Mouse (Mus musculus) midbrain, embryonic 15.5 days (tissue): ENCODE data around the gene Lrrc15. TPM values are rescaled to one million over a fixed set of nuclear protein-coding genes. Genes with fewer than 3 reads are reported as not detected.
A peak's percentile ranks its signal among the peaks of the same experiment; 100 is the strongest.

Experiments
- ATAC-seq: fragments of 200-750 bp; cut with Nextera tagmentation; replicated peaks from 2 replicates; pipeline ENCODE4 v1.8.0; 2017; ENCODE audit warnings: moderate TSS enrichment
- H3K27ac ChIP-seq: fragments of 300-500 bp; sonication (generic); 2 replicates; pipeline ENCODE4 v1.5.1; 2015; ENCODE audit warnings: mild to moderate bottlenecking, inconsistent platforms
- H3K27me3 ChIP-seq: fragments of 300-500 bp; sonication (generic); replicated peaks from 2 replicates; pipeline ENCODE4 v1.6.1; 2015; ENCODE audit warnings: inconsistent platforms
- H3K36me3 ChIP-seq: fragments of 300-500 bp; sonication (generic); replicated peaks from 2 replicates; pipeline ENCODE4 v1.6.1; 2015; ENCODE audit warnings: inconsistent platforms
- H3K4me1 ChIP-seq: fragments of 300-500 bp; sonication (generic); 2 replicates; pipeline ENCODE4 v1.6.1; 2015; ENCODE audit warnings: inconsistent platforms
- H3K4me2 ChIP-seq: fragments of 300-500 bp; sonication (generic); 2 replicates; pipeline ENCODE4 v1.6.1; 2015; ENCODE audit warnings: inconsistent platforms, mild to moderate bottlenecking, moderate library complexity
- H3K4me3 ChIP-seq: fragments of 300-500 bp; sonication (generic); 2 replicates; pipeline ENCODE4 v1.5.1; 2015; ENCODE audit warnings: mild to moderate bottlenecking, inconsistent platforms
- H3K9ac ChIP-seq: fragments of 300-500 bp; sonication (generic); 2 replicates; pipeline ENCODE4 v1.6.1; 2015; ENCODE audit warnings: mild to moderate bottlenecking, inconsistent platforms
- H3K9me3 ChIP-seq: fragments of 300-500 bp; sonication (generic); 2 replicates; pipeline ENCODE4 v1.6.1; 2016; ENCODE audit warnings: inconsistent platforms
- WGBS: fragments of 180-500 bp; shearing (Covaris S2); methylation state at CpG from one replicate; pipeline ENCODE4 v1.1.7; 2015; ENCODE audit warnings: mixed read lengths; 5-methylcytosine and 5-hydroxymethylcytosine counted together
- polyA plus RNA-seq: library from polyadenylated mRNA; unstranded; fragments of >200 nt; fragmentation: Nextera tagmentation; extraction: Ambion mirVana; gene quantifications from 2 replicates; pipeline ENCODE4 v1.2.1, GENCODE M21; 2015

Gene Lrrc15
- polyA plus RNA-seq, 1 experiment from 2014 or later, result 0.22 TPM

DNA sequence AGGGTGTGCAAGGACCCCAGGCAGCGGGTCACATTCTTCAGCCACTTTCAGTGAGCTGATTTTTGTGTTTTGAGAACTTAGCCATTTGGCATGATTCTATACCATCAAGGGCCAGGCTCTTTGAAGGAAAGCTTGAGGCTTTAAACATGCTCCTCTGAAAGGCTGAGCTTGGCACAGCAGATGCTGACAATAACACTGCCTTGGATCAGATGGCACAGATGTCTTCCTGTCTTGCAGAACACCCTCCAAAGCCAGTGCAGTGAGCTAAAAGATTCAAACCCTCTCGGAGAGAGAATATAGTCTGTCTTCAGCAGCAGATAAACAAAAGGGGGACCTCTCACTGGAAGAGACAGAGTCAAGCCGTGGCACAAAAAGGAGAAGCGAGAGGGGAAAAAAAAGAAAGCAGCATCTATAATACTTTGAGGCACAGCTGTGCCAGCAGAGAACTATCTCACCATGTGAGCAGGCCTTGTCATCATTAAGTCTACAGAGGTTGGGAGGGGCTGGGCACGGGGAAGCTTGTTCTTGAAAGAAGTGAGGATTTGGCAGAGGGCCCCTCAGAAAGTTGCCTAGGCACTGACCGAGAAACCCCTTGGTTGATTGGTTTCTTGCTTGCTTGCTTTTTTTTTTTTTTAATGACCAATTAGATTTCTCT, 11.0 kb downstream of the Lrrc15 start:
- 55% methylated on average over 6 of the region's 6 CpGs for WGBS
- no peaks in the 10 kb centered on the region for H3K27me3 ChIP-seq
- H3K36me3 ChIP-seq, result no peaks in the 10 kb centered on the region
- no peak overlapping the region for H3K27ac ChIP-seq
- H3K9ac ChIP-seq, result no peak overlapping the region
- no peak for ATAC-seq
- no peak overlapping the region for H3K4me2 ChIP-seq
- H3K4me3 ChIP-seq, result no peak overlapping the region
- no peaks in the 10 kb centered on the region for H3K9me3 ChIP-seq
- H3K4me1 ChIP-seq, result no peaks in the 10 kb centered on the region

DNA sequence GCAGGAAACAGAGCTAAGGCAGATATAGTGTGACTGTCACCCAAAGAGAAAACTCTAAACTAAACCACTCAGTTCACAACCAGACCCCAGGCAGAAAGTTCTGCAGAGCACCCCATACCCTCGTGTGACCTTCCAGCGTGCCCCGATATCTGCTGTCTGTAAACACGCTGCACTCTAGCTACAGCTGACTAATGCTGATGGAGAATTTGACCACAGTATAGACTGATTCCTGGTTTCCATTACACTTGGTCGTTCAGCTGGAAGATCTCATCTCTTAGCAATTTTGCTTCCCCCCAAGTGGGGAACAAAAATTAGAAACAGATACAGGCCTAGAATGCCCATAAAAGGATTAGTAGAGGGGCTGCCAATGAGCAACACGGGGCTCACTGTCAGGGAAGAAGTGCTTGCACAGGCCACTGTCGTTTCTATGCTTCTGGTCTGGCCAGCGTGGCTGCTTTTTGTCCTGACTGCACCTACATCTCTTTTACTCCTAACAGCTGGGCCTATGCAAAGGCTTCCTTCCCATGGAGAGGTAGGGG, 11.8 kb downstream of the Lrrc15 start:
- Histone ChIP-seq H3K36me3 (no peaks in the 10 kb centered on the region), H3K4me1 (no peaks in the 10 kb centered on the region), H3K27ac (no peak overlapping the region), H3K27me3 (no peaks in the 10 kb centered on the region), H3K9me3 (no peaks in the 10 kb centered on the region), H3K4me2 (no peak overlapping the region), H3K9ac (no peak overlapping the region), H3K4me3 (no peak overlapping the region)
- 67% methylated on average over 8 of the region's 8 CpGs for WGBS
- no peak for ATAC-seq

- H3K4me3 ChIP-seq, result no peak within 1 kb of the TSS
- no peaks in the 10 kb centered on the region for H3K36me3 ChIP-seq
- no peaks in the 10 kb centered on the region for H3K27me3 ChIP-seq
- no peaks in the 10 kb centered on the region for H3K9me3 ChIP-seq
- WGBS, result 74% methylated on average over 5 of the region's 5 CpGs
- no peak within 1 kb of the TSS for H3K4me2 ChIP-seq
- no peak within 1 kb of the TSS for H3K9ac ChIP-seq
- no peak for ATAC-seq
- H3K4me1 ChIP-seq, result no peaks in the 10 kb centered on the region
- H3K27ac ChIP-seq, result no peak within 1 kb of the TSS
Observed at GRCm38 (mm10) chr16:30267359-30267758, 15.7 kb downstream of the Lrrc15 start, which contains the start of gene Cpn2. Gene Cpn2, minus strand, starts transcription at chr16:30267499.

DNA sequence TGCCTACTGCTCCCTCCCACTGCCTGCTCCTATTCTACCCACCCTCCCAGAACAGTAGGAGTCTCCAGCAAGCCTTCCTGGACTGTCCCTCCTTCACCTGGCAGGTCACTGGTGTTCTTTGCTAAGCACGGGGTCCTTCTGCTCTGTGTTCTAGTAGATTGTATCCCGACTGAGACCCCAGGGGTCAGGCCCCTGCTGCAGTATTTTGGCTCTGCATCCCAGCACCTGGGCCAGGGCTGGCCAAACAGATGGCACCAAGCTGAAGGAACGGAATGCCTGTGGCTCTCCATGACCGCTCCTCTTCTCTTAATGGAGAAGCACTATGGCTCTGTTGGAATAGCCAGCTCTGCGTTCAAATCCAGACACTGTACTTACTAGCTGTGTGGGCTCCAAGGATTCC, 16.5 kb downstream of the Lrrc15 start:
- no peaks in the 10 kb centered on the region for H3K9me3 ChIP-seq
- H3K4me2 ChIP-seq, result no peak overlapping the region
- H3K27me3 ChIP-seq, result no peaks in the 10 kb centered on the region
- no peak for ATAC-seq
- no peak overlapping the region for H3K9ac ChIP-seq
- no peak overlapping the region for H3K27ac ChIP-seq
- no peak overlapping the region for H3K4me3 ChIP-seq
- H3K4me1 ChIP-seq, result no peaks in the 10 kb centered on the region
- no peaks in the 10 kb centered on the region for H3K36me3 ChIP-seq
- WGBS, result 88% methylated on average over 5 of the region's 5 CpGs

DNA sequence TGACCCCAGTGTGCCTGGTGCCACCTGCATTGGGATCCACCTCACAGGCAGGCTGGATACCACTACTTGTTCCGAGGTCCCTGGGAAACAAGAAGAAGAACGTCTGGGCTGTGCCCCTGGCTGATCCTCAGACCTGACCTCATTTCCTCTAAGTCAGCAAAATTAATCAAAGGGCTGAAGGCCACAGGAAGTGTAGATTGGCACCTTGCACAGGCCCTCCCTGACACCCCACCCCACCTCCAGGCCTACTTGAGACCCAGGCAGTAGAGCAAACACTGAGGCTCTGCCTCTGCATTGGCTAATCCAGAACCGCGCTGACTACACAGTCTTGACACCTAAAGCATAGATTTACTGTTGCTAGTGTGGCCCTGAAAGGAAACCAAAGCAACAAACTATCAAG, 17.4 kb downstream of the Lrrc15 start:
- H3K27ac ChIP-seq, result no peak overlapping the region
- no peaks in the 10 kb centered on the region for H3K36me3 ChIP-seq
- H3K4me3 ChIP-seq, result no peak overlapping the region
- H3K9me3 ChIP-seq, result no peaks in the 10 kb centered on the region
- no peaks in the 10 kb centered on the region for H3K27me3 ChIP-seq
- WGBS, result 82% methylated on average over 4 of the region's 4 CpGs
- no peak overlapping the region for H3K9ac ChIP-seq
- no peak for ATAC-seq
- H3K4me2 ChIP-seq, result no peak overlapping the region
- no peaks in the 10 kb centered on the region for H3K4me1 ChIP-seq

DNA sequence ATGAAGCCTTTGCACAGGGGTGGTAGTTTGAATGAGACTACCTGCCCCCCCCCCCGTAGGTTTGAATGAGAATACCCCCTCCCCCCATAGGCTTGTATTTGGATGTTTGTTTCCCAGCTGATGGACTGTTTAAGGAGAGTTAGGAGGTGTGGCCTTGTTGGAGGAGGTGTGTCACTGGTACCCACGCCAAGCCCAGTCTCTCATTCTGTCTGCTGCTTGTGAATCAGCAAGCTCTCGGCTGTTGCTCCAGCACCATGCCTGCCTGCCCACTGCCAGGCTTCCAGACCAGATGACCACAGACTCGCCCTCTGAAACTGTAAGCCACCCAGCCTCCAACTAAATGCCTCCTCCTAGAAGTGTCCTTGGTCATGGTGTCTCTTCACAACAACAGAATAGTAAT, 19.9 kb downstream of the Lrrc15 start:
- 67% methylated on average over 4 of the region's 4 CpGs for WGBS
- H3K4me1 ChIP-seq, result no peaks in the 10 kb centered on the region
- no peak for ATAC-seq

GRCm38 (mm10) chr16:30262664-30263063, 20.4 kb downstream of the Lrrc15 start:
- peak; percentile 48; the same call in 1 of the 2 replicates for ATAC-seq
- no peak overlapping the region for H3K4me2 ChIP-seq
- no peaks in the 10 kb centered on the region for H3K27me3 ChIP-seq
- no peak overlapping the region for H3K27ac ChIP-seq
- H3K36me3 ChIP-seq, result no peaks in the 10 kb centered on the region
- H3K9ac ChIP-seq, result no peak overlapping the region
- no peak overlapping the region for H3K4me3 ChIP-seq
- H3K9me3 ChIP-seq, result no peaks in the 10 kb centered on the region
- 3% methylated on average over 2 of the region's 2 CpGs for WGBS
- H3K4me1 ChIP-seq, result no peaks in the 10 kb centered on the region

More for the DNA sequence above, 19.9 kb downstream of the Lrrc15 start:
- no peaks in the 10 kb centered on the region for H3K9me3 ChIP-seq
- no peaks in the 10 kb centered on the region for H3K27me3 ChIP-seq
- no peak overlapping the region for H3K9ac ChIP-seq
- H3K4me3 ChIP-seq, result no peak overlapping the region
- H3K27ac ChIP-seq, result no peak overlapping the region
- H3K4me2 ChIP-seq, result no peak overlapping the region
- H3K36me3 ChIP-seq, result no peaks in the 10 kb centered on the region

DNA sequence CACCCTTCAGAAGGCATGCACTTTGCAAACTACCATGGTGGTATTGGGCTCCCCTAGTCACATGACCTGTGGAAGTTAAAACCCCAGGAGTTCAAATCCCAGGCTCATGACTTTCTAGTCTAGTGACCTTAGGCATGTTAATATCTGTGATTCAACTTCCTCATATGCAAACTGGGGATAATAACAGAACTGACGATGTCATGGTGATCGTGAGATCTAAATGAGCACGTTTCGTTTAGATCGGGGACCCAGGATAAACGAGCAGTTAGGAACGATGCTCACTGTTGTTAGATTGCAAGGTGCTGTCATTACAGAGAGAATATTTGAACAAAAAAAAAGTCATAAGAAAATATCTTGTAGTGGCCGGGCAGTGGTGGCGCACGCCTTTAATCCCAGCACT, 20.9 kb downstream of the Lrrc15 start:
- H3K27me3 ChIP-seq, result no peaks in the 10 kb centered on the region
- no peak overlapping the region for H3K4me3 ChIP-seq
- no peak overlapping the region for H3K9ac ChIP-seq
- no peaks in the 10 kb centered on the region for H3K9me3 ChIP-seq
- H3K4me2 ChIP-seq, result no peak overlapping the region
- WGBS, result 90% methylated on average over 10 of the region's 10 CpGs
- no peak overlapping the region for H3K27ac ChIP-seq
- no peaks in the 10 kb centered on the region for H3K4me1 ChIP-seq
- H3K36me3 ChIP-seq, result no peaks in the 10 kb centered on the region
- ATAC-seq, result no peak

DNA sequence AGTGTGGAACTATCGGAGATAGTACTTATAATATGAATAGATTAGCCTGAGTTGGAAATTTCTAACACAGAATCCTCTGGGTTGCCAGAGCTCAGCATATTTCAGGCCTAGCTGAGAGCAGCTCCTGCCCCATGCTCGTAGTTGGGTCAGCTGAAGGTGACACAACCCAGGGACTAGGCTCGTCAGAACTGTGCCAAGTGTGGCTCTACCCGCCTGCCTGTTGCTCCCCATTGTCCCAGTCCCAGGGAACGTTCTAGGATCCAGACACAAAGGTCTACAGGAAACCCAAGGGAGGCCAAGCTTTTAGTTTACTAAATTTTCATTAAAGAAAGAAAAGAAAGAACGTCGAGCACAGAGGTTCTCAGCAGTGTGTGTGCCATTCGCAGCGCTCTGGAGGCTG, 21.7 kb downstream of the Lrrc15 start:
- no peak overlapping the region for H3K4me2 ChIP-seq
- WGBS, result 87% methylated on average over 9 of the region's 9 CpGs

DNA sequence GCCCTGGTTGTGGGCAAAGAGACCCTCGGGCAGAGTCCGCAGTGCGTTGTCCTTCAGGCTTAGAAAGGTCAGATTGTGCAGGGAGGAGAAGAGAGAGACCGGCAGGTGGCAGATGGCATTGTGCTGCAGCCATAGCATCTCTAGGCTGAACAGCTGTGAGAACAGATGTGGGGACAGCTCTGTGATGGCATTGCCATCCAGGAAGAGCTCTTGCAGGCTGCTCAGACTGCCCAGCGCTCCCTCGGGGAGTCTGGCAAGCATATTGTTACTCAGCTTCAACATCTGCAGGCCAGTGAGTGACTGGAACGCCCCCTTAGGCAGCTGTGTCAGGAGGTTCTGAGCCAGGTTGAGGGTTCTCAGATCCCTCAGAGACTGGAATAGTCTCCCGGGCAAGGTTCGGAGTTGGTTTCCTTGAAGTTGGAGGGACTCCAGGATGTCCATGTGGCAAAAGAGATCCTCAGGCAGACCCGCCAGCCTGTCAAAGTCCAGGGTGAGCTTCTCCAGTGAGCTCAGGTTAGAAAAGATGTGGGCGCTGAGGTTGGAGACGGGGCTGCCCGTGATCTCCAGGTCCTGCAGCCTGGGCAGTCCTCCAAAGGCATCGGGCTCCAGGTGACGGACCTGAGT, 22.9 kb downstream of the Lrrc15 start:
- 89% methylated on average over 15 of the region's 15 CpGs for WGBS
- Histone ChIP-seq H3K36me3 (no peaks in the 10 kb centered on the region), H3K4me2 (no peak overlapping the region), H3K4me1 (no peaks in the 10 kb centered on the region), H3K9me3 (no peaks in the 10 kb centered on the region), H3K27me3 (no peaks in the 10 kb centered on the region), H3K9ac (no peak overlapping the region), H3K27ac (no peak overlapping the region), H3K4me3 (no peak overlapping the region)
- ATAC-seq, result no peak

More for the DNA sequence above, 21.7 kb downstream of the Lrrc15 start:
- Histone ChIP-seq H3K4me1 (no peaks in the 10 kb centered on the region), H3K36me3 (no peaks in the 10 kb centered on the region), H3K4me3 (no peak overlapping the region), H3K9me3 (no peaks in the 10 kb centered on the region), H3K27me3 (no peaks in the 10 kb centered on the region), H3K27ac (no peak overlapping the region), H3K9ac (no peak overlapping the region)
- ATAC-seq, result no peak

DNA sequence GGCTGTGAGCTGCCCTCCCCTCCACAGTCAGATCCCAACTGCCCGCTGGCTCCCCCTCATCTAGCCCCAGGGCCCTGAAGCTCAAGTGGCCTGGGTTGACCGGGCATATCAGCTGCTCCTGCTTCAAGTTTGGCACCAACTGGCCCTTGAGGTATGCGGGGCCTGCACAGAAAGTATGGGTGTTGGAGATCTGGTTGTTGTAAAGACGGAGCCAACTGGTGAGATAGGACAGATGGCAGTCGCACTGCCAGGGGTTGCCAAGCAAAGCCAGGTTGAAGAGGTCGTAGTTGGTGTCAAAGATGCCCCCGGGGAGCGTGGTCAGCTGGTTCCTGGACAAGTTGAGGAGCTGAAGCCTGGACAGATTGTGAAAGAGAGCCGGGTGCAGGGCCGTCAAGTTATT, 23.6 kb downstream of the Lrrc15 start:
- H3K4me2 ChIP-seq, result no peak overlapping the region
- ATAC-seq, result no peak
- H3K9ac ChIP-seq, result no peak overlapping the region
- no peak overlapping the region for H3K27ac ChIP-seq
- no peaks in the 10 kb centered on the region for H3K36me3 ChIP-seq
- H3K4me3 ChIP-seq, result no peak overlapping the region
- H3K4me1 ChIP-seq, result no peaks in the 10 kb centered on the region
- H3K27me3 ChIP-seq, result no peaks in the 10 kb centered on the region
- 84% methylated on average over 10 of the region's 10 CpGs for WGBS
- no peaks in the 10 kb centered on the region for H3K9me3 ChIP-seq

GRCm38 (mm10) chr16:30258441-30258840, 24.6 kb downstream of the Lrrc15 start:
- no peak overlapping the region for H3K9ac ChIP-seq
- H3K27ac ChIP-seq, result no peak overlapping the region
- 92% methylated on average over 7 of the region's 7 CpGs for WGBS
- H3K4me2 ChIP-seq, result no peak overlapping the region
- no peak for ATAC-seq
- no peaks in the 10 kb centered on the region for H3K27me3 ChIP-seq
- H3K36me3 ChIP-seq, result no peaks in the 10 kb centered on the region
- H3K4me1 ChIP-seq, result no peaks in the 10 kb centered on the region
- H3K9me3 ChIP-seq, result no peaks in the 10 kb centered on the region
- H3K4me3 ChIP-seq, result no peak overlapping the region

GRCm38 (mm10) chr16:30257718-30258117, 25.3 kb downstream of the Lrrc15 start:
- H3K36me3 ChIP-seq, result no peaks in the 10 kb centered on the region
- no peaks in the 10 kb centered on the region for H3K27me3 ChIP-seq
- H3K4me2 ChIP-seq, result no peak overlapping the region
- no peak overlapping the region for H3K4me3 ChIP-seq
- ATAC-seq, result no peak
- 84% methylated on average over 9 of the region's 9 CpGs for WGBS
- H3K4me1 ChIP-seq, result no peaks in the 10 kb centered on the region
- no peaks in the 10 kb centered on the region for H3K9me3 ChIP-seq
- H3K27ac ChIP-seq, result no peak overlapping the region
- no peak overlapping the region for H3K9ac ChIP-seq
